Mouse (Mus musculus) thymus, adult 2 months (tissue): ENCODE results near the gene Zfp488.

Source experiments
- CTCF ChIP-seq: fragments of 200-500 bp; IDR thresholded peaks from 2 replicates; pipeline ENCODE4 v1.5.1; 2012; ENCODE audit warnings: mild to moderate bottlenecking, control low read depth, low read length, moderate library complexity, borderline replicate concordance; ENCODE audit not compliant: control insufficient read depth, poor library complexity, insufficient read depth; ENCODE audit errors: extremely low read depth
- POLR2A ChIP-seq: fragments of 200-500 bp; IDR thresholded peaks from 2 replicates; pipeline ENCODE4 v1.6.1; 2012; ENCODE audit warnings: mild to moderate bottlenecking, low read length, control low read depth, moderate library complexity; ENCODE audit not compliant: control insufficient read depth, poor library complexity, insufficient read depth; ENCODE audit errors: extremely low read depth

DNA sequence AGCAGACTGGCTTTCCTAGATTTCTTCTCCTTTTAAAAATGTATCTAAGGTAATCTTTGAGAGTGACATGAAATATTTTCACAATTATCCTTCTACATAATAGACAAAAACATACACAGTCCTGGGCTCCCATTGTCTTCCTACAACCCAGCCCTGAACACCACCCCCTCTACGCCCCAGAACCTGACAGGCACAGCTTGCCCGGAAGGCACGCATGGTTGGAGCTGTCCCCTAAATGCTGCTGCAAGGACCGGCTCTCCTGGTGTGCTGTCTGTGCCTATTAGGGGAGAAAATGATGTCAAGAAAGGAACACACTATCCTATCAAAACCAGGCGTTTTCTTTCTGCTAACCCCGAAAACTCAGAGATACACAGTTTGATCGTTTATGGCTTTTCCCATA lies 816 bp downstream of the Zfp488 start:
- no peak for TF ChIP-seq POLR2A
- TF ChIP-seq CTCF: no peak
